Mouse (Mus musculus): ENCODE data around the gene Wdr18.

GRCm38 (mm10) chr10:79983205-79983604 is 23.3 kb downstream of the Wdr18 start:
- TF ChIP-seq POLR2A (IDR thresholded peaks at IDR 0.05; ENCODE audit: low read depth, low read length) (no peak), CTCF (conservative IDR thresholded peaks at IDR 0.05; ENCODE audit: insufficient read depth, insufficient read length, low read depth, low read length) (no peak)
